Mouse (Mus musculus): ENCODE measurements around the gene Olfr1416. TPM values are rescaled to one million over a fixed set of nuclear protein-coding genes. Genes with fewer than 3 reads are reported as not detected.

The Olfr1416 gene
- total RNA-seq, 2 experiments from 2014 or later = not detected

- DNase-seq = no peak
Observed at GRCm38 (mm10) chr1:92432098-92432497, 52.8 kb downstream of the Olfr1416 start.

GRCm38 (mm10) chr1:92431420-92431819 is 53.5 kb downstream of the Olfr1416 start:
- no peak for DNase-seq

- no peak for DNase-seq
Observed at GRCm38 (mm10) chr1:92430991-92431390, 53.9 kb downstream of the Olfr1416 start.

Small RNAs within 50 kb of the gene (microRNA-seq; reads per million reads assigned to microRNA genes)
- 2.8 reads per million for gene Mir6900

Other genes with a start within 250 kb of the Olfr1416 start
- 100 to 1,000 TPM; 653 to 741 TPM for gene Ndufa10, start 11.3 kb downstream of the Olfr1416 start, total RNA-seq (2021)
- gene Olfr1415, start 11.0 kb upstream of the Olfr1416 start, total RNA-seq (2021) = not detected
- under 1 TPM in 1 of 2 experiments, not detected in 1; 0.09 TPM for gene Olfr1414, start 33.5 kb upstream of the Olfr1416 start, total RNA-seq (2021)
- gene Olfr1413, start 86.2 kb upstream of the Olfr1416 start, total RNA-seq (2021) = not detected
- gene Olfr1412, start 100.7 kb upstream of the Olfr1416 start, total RNA-seq (2021) = not detected
- gene Olfr1411, start 109.3 kb upstream of the Olfr1416 start, total RNA-seq (2021) = not detected
- not detected for gene Olfr1410, start 120.7 kb upstream of the Olfr1416 start, total RNA-seq (2021)
- not detected for gene Olfr12, start 132.7 kb upstream of the Olfr1416 start, total RNA-seq (2021)
- gene Cops9, start 156.9 kb upstream of the Olfr1416 start, total RNA-seq (2021) = 100 to 1,000 TPM; 259 to 260 TPM
- not detected for gene Otos, start 163.7 kb upstream of the Olfr1416 start, total RNA-seq (2021)

Data from adrenal gland, postnatal 10 days (tissue).